Mouse (Mus musculus): ENCODE data around the gene Nckap5. TPM values are rescaled to one million over a fixed set of nuclear protein-coding genes. Genes with fewer than 3 reads are reported as not detected.

The Nckap5 gene
- total RNA-seq, 2 experiments from 2014 or later = not detected

DNA sequence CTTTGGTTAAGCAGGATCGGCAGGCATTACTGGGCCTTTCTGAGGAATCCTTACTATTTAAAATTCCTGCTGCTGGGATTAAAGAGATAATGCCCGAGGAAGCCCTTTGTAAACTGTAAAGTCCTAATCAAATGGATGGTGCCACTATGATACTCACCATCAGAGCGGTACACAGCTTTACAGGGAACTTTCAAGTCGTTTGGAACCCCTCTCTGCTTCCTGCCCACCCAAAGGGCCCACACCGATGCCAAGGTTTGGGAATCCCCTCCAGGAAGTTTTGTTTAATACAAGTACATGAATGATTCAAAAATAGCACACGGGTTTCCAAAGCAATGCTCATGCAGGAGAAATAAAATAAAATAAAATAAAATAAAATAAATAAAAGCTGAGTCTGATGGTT, 340.3 kb downstream of the Nckap5 start:
- ATAC-seq (ENCODE audit: poor library complexity, severe bottlenecking) = no peak

DNA sequence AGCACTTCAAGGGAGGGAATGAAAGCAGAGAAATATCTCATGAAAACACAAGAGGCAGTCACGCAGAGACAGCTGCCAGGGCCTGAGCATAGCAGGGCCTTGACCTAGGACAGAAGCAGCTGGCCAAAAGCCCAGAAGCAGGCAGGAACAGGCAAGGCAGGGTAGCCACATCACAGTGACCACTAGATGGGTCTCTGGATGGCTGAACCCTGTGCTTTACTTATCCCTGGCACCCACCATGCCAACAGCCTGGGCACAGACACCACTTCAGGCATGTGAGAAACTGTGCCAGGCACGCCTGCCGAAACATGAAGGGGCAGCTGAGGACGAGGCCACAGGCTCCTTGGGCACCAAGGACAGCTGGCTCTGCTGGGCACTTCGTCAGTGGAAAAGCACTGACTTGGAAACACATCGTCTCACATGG, 345.9 kb downstream of the Nckap5 start:
- no peak for ATAC-seq (ENCODE audit: poor library complexity, severe bottlenecking)

DNA sequence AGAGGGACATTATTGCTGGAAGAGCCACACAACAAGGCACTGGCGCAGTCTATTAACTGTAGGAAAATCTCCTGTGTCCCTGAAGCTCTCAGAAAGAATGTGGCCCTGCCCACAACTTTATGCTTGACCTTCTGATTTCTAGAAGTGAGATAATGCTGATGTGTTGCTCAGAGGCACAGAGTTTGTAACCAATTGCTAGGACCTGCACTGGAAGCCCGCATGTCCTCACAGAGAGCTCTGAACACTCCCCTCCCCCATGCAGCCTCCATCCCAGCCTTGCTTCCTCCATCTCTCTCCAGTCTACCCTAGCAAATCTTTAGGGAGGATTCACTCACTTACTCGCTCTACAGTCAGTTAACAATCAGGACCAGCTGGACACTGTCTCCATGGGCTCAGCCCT, 346.9 kb downstream of the Nckap5 start:
- ATAC-seq (ENCODE audit: poor library complexity, severe bottlenecking) = no peak

DNA sequence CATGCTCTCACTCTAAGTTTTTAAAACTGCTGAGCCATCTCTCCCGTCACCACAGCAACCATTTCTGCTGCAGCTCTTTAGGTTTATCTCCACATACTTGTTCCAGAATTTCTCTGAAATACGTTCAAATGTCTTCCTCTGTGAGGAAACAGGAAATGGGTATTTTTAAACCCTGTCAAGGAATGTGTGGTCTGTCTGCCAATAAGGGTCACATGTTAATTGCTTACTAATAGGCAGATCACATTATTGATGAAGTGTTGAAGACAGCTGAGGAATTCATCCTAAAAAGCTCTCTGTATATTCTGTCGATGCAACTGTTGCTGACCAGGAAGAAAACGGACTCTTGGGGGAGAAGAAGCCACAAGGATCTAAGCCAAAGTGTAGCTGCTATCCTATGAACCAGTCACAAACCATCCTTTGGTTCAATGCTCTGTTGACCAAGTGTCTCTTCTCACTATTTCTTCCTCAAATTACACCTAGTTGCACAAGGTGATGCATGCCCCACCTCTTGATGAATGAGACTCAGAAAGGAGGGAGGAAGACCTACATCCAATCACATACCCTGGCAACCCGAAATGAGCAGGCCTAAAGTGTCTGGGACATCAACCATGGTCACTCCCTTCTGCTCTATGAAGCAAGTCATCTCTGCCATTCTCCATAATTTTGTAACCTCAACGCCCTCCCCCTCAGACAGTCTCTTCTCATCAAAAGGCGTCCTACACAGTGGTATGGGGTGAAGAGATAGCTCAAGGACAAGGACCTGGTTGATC, 349.0 kb downstream of the Nckap5 start:
- ATAC-seq (ENCODE audit: poor library complexity, severe bottlenecking) = no peak

DNA sequence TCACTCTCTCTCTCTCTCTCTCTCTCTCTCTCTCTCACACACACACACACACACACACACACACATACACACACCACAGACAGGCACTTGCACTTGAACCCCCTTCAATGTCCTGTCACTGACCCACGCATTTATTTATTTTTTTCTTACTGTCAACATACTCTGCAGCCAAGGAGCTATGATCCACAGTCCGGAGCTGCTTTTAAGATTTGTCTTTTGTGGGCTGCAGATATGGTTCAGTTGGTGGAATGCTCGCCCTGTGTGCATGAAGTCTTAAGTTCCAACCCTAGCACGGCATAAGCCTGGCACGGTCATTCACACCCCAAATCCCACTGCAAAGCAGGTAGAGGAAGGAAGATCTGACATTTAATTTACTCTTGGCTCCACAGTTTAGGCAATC, 357.6 kb downstream of the Nckap5 start:
- ATAC-seq (ENCODE audit: poor library complexity, severe bottlenecking) = no peak

DNA sequence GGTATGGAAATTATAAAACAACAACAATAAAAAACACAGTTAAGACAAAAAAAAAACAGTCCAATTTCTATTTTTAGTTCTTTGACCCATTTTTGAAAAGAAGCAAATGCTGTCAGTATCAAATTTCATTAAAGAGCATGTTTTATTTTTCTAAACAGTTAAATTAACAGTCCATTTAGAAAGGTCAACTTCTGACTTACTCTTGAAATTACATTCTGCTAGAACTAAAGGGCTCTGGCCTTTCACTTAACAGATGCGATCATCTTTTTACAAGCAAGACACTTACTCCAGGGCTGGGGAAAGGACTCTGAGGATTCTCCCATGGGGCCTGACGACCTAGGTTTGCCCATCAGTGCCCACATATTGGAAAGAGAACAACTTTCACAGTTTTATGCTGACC, 359.2 kb downstream of the Nckap5 start:
- ATAC-seq (ENCODE audit: poor library complexity, severe bottlenecking) = no peak

DNA sequence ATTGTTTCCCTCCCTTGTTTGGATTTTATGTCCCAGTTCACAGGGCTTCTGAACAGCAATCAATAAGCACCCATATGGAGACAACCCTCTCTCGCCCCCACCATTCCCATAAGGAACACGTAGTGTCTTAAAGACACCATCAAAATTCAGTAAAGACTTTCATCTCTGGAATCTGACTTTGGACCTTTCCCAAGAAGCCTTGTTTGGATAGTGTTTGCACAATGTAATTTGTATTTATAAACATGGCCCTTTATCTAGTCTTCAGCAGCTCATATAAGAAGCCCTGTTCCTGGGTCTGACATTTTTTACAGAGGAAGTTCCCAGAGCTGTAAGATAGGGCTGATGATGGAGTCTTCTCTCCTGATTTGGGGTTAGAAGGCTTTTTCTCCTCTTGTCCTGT, 359.7 kb downstream of the Nckap5 start:
- no peak for ATAC-seq (ENCODE audit: poor library complexity, severe bottlenecking)

DNA sequence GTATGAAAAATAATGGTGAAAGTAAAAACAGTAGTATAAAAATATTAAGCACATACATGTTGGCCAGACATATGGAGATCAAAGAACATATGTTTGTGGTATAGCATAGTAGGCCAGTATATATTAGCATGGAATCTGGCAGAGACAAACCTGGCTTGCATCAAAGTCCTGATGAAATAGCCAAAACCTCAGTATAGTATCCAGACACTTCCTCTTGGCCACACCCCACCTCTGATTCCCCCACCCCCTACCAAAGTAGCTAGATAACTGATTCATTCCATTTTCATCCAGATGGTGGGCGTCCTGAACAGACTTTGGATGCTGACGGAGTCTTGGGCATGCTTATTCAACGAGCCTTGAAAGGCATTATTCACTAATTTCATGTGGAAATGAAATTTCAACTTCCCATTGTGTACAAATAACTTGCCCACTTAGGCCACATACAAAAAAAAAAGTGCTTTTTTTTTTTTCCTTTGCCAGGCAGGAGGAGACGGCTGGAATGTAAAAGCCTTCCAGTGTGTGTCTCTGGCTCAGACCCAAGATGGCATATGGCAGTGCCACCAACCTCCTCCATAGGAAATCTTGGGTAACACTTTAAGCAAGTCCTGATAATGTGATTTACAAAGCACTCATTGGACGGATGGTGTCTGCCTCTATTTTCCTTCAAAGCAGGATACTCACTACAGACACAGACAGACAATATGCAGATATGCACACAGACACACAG, 360.6 kb downstream of the Nckap5 start:
- no peak for ATAC-seq (ENCODE audit: poor library complexity, severe bottlenecking)

DNA sequence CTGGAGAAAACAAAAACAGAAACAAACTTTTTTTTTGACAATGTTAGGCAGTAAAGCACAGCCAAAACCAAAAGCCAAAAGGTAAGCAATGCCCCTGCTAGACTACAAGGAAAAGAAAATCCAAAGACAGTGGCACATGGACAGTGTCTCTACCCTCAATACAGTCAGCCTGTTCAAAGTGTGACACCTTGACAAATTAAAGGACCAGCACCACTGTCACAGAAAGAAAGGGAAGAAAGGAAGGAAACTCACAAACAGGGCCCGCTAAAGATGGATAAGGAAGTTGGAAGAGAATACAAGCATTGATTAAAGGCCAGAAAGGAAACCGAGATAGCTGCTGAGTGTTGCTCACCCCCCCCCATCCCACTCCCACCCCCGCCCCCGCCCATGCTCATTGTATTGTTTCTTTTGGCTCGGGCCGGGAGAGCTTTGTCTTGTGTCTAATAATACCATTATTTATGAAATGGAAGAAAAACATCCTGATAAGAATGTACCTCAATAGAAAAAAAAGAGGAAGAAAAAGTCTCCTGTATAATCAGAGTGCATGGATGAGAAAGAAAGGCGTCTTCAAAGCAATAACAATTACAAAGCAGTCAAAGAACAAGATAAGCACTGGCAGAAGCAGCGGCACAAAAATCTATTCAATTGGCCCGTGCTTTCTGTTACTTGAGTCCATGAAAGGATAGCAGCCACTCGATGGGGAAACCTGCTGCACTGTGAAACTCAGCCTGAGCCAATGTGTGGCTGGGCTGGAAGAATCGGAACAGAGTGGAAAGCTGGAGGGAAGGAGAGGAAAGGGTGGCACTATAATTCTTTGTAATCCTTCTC, 368.9 kb downstream of the Nckap5 start:
- no peak for ATAC-seq (ENCODE audit: poor library complexity, severe bottlenecking)

DNA sequence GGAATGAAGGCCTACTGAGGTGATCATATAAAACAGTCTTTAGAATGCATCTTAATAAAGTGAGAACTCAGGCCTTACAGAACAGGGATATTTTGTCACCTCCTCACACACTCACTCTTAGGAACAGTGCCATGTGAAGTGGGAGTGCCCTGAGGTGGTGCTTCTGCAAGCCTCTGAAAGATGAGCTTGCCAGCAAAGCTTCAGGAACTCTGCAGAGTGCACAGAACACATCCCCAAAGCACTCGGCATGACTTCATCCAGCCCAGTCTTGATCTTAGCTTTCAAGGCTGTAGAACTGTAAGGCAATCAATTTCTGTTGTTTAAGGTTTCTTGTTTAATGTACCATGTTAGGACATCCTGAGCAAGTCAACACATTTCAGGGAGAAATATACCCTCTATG, 372.9 kb downstream of the Nckap5 start:
- no peak for ATAC-seq (ENCODE audit: poor library complexity, severe bottlenecking)

DNA sequence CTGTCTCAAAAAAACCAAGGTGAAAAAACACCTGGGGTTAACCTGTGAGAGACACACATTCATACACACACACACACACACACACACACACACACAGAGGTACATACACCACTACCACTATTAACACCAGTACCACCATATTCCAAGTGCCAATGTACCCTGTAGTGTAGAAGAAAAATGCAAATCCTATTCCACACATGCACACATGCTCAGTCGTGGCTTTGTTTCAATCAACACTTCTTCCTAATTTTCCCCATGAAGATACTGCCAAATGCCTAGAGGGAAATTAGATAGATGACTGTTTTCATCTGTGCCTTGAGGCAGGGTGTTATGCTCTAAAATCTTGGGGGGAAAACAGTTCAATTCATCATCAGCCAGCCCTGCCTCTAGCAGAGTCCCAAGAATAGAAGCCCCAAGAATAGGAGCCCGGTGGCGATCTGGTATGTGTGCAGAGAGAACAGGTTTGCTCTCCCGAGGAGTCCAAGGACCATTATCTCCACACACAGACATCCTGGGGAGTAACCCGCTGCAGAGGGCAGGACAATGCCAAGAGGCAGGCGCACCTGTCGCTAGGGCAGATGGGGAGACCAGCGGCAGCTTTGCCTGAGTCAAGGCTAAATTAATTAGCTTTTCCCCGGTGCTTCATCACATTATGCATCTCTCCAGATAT, 376.0 kb downstream of the Nckap5 start:
- ATAC-seq (ENCODE audit: poor library complexity, severe bottlenecking) = no peak

DNA sequence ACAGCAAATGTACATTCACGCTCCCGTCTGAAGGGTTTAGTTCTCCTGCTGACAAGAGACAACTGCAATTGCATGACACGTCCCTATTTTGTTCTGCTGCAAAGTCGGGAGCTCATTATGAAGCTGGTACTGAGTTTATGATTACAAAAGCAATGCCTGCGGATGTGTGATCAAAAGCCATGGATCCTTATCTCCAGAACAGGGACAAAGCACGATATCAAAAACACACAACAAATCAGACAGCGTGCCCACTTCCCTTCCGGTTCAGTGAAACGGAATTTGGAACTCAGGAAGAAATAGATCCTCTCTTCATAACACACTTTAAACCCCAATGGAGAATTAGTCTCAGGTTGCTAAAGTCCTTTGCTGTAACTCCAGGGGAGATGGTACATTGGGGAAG, 379.1 kb downstream of the Nckap5 start:
- ATAC-seq (ENCODE audit: poor library complexity, severe bottlenecking) = no peak

DNA sequence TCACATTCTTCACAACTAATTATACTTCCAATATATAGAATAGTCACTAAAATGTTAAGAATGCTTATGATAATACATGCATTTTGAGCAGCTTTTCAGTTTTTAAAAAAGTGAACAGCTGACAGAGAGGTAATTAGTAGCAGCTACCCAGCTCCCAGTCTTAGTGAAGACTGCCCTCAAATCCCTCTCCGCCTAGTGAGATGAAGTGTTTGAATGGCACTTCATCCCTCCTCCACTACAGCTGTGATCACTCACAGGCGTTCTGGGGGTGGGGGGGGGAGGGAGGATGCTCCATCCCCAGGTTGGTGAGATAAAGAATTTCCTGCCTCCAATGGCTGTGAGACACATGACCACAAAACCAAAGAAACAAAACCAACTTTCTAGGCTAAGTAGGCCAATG, 381.2 kb downstream of the Nckap5 start:
- no peak for ATAC-seq (ENCODE audit: poor library complexity, severe bottlenecking)

DNA sequence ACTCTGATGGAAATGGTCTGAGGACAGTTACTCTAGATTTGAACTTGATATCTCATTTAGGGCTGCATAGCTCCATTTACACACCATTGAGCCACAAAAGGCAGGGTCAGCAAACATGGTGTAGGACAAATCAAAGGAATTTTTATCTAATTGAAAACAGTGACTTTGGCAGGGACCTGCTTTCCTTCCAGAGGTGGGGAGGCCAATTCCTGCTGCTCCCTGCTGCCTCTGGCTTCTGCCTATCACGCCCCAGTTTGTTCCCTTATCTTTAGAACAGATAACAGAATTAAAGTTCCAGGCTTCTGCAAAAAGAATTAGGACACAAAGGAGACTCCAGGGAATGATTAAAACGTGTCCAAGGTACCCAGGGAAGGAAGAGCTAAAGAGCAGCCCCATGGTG, 386.7 kb downstream of the Nckap5 start:
- ATAC-seq (ENCODE audit: poor library complexity, severe bottlenecking) = no peak

DNA sequence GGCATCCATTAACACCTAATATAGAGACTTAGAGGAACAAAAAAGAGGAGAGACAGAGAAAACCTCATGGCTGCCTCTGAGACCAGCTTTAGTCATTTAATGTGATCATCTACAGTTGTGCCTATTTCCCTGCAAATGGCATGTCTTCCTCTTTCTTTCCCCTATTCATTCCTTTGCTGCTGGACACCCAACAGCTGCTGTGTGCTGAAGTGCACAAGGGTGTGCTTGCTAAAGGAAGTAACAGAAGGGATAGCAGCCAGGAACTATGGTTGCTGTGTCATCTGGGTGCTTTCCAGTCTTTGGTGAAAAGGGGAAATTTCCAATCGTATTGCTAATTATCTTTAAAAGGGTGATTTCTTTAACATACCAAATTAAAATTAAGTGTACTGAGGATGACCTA, 387.9 kb downstream of the Nckap5 start:
- ATAC-seq (ENCODE audit: poor library complexity, severe bottlenecking) = no peak

DNA sequence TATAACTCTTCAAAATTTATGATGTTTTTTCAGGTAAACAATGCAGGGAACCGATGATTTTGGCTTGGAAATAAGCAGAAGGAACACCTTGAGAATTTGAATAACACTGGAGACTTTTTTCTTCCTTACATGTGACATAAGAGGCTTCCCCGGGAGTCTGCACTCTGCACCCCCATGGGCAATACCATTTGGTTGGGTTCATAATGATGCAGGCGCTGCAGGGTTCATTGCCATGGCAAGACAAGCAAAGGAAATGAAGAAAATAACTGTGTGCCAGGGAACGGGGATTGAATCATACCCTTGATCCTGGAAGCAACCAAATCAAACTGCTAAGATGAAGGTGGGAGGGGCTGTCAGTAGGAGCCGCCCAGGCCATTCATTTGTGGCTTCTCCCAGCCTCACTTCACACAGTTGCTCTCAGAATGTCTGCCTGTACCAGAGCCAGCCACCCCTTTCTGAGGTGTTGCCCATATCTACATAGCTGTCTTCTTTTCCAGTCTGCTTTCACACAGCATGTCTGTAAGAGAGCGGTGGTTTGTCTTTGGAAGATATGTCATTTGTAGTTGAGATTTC, 392.5 kb downstream of the Nckap5 start:
- ATAC-seq (ENCODE audit: poor library complexity, severe bottlenecking) = no peak

DNA sequence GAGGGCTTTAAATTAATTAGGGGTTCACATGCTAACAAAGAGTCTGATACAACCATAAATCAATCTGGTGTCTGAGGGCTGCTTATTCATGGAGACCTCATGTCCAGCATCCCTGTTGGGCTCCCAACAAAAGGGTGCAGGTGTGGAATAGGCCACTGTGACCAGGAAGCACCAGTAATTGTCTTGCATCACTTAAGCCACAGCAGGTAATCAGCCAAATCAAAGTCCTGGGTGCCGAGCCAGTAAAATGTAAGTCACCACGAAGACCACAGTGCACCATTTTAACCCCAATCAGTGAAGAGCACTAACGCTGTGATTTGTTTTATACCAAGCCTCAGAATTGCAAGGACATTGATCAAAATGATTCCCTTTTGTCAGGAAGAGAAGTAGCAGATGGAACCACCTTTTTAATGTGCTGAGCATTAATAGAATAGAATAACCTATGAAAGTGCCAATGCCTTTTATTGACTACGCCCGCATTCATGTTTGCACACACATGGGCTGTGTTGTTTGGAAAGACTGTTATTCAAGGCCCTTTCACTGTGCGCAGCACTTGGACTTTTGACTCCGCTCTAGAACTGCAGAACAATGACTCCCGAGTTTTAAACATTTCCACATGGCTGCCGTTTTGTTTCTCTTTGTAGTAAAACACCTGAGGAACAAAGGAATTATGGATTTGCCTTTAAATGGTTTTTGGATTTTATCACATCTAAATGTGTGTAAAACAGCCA, 393.5 kb downstream of the Nckap5 start:
- ATAC-seq (ENCODE audit: poor library complexity, severe bottlenecking) = no peak

DNA sequence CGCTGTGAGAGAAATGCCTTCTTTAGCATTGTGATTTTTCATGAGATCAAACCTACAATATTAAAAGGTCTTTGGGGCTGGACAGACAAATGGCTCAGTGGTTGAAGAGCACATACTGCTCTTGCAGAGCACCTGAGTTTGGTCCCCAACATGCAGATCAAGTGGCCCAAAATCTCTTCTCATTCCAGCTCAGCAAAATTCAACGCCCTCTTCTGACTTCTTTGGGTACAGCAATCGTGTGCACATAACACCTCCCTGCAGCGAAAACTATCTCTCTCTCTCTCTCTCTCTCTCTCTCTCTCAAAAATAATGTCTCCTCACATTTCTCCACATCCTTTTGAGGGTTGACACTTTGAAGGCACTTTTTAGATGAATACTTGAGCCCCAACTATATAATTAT, 398.3 kb downstream of the Nckap5 start:
- ATAC-seq (ENCODE audit: poor library complexity, severe bottlenecking) = no peak

DNA sequence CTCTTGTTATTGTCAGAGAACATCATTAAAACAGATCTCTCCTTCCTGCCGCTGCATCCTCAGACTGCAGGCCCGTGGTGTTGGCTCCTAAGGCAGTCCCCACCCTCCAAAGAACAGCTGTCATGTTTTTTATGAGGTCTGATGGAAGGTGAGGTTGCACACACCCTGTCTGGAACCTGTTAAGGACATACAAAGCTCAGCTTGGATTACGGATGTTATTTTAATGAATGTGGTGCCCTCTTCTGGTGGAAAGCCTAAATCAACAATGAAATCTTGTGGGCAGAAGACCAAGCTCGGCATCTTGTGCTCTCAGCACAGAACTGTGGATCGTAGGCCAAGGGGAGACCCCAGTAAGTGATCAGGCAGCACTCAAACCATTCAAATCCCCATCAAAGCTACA, 399.0 kb downstream of the Nckap5 start:
- ATAC-seq (ENCODE audit: poor library complexity, severe bottlenecking) = no peak

DNA sequence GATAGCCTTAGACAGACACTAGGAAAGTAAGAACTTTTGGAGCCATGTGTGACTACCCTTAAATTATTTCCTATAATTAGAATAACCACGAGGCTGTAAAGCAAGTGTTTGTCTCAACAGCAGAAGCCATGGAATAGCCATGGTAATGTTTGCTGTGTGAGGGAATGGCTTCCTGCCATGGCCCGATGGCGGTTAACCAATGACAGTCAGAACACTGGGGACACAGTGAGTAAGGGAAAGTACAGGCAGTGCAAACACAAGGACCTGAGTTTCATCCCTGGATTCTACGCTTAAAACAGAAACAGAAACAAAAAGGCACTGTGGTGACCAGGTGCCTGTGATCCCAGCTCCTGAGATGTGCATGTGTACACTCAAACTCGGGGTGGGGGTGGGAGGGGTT, 419.2 kb downstream of the Nckap5 start:
- ATAC-seq (ENCODE audit: poor library complexity, severe bottlenecking) = no peak

Measured in megakaryocyte, adult 5-6 weeks (primary cell).